Mouse (Mus musculus): Measurements from ENCODE around the gene Fabp1.

Fabp1 gene

DNA sequence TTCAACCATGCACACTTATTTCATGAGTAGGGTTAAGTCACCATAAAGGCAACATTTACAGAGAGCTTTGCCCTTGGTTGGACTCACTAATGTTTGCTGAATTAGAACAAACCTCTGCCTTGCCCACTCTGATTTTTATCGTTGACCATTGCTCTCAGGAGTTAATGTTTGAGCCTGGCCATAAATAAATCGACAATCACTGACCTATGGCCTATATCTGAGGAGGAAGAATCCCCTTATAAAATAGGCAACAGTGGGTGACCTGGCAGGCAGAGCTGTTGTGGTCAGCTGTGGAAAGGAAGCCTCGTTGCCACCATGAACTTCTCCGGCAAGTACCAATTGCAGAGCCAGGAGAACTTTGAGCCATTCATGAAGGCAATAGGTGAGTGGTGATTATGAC is at the start of gene Fabp1:
Fabp1 (plus strand) TSS at position 216 of the 400 bp plus-strand sequence.
- DNase-seq (ENCODE audit: low read depth, low spot score) = no peak

DNA sequence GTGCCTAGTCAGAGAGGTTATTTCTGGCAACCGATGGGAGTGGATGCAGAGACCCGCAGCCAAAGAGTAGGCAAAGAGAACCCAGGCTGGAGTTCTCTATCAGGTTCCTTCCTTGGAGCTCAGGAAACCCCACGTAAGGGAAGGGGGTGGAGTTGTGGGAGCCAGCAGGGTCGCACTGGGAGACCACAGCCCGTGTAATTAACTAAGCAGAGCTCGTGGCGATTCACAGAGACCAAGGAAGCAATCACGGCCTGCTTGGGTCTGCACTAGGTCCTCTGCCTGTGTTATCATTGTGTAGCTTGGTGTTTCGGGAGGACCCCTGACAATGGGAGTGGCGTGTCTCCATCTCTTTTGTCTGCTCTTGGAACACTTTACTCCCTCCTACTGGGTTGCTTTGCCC is 48.5 kb upstream of the Fabp1 start:
- no peak for DNase-seq (ENCODE audit: low read depth, low spot score)

DNA sequence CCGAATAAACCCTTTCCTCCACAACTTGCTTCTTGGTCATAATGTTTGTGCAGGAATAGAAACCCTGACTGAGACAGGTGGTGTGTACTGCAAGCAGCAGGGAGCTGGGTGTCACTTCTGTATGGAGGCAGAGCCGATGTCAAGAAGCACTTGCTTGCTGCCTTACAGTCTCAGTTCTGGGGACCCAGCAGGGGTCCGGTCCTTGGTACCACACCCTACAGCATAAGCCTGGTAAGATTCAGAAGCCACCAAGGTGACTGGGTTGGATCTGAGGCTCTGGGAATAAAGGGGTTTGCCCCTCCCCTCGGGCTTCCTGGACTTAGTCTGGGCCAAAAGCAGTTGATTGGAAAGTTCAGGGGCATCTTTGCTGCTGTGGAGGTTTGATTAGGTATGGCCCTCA is 46.1 kb upstream of the Fabp1 start:
- DNase-seq (ENCODE audit: low read depth, low spot score) = no peak

DNA sequence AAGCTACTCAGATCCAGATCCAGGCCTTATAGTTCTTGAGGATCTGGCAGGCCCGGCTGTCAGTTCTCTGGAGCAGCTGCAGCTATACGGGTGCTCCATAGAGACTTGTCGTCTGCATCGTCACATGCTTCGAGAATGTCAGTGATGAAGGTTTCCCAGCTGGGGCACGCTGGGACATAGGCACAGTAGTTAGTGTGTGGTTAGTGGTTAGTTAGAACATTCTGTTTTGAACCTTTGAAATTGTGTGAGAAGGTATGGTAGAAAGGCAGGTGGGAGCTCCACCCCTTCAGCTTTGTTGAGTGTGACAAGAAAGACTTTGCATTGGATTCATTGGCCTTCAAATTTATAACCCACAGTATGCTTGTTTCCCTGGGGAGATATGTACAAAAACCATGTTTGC is 44.8 kb upstream of the Fabp1 start:
- DNase-seq (ENCODE audit: low read depth, low spot score) = no peak

DNA sequence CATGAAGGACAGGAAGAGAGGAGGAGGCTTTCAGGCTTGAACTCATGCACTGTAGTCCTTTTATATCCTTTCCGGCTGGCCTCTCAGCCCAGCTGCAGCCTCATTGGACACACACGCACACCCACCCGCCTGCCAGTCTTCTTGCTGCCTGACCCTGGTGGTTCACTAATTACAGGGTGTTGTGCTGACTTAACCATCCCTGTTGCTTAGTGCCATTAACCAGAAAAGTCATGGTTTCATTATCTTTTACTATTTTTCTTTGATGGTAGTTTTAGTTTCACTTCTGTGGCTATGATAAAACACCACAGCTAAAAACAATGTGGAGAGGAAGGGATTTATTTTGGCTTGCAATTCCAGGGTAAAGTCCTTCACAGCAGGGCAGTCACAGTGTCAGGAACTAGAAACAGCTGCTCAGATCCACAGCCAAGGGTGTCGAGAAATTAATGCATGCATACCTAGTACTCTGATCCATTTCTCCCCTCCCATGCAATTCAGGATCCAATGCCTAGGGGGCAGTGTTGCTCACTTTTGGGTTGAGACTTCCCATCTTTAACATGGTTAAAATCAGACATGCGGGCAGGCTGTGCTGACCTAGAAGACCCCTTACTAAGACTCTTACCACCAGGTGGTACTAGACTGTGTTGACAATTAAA is 42.8 kb upstream of the Fabp1 start:
- DNase-seq (ENCODE audit: low read depth, low spot score) = peak; percentile 48

DNA sequence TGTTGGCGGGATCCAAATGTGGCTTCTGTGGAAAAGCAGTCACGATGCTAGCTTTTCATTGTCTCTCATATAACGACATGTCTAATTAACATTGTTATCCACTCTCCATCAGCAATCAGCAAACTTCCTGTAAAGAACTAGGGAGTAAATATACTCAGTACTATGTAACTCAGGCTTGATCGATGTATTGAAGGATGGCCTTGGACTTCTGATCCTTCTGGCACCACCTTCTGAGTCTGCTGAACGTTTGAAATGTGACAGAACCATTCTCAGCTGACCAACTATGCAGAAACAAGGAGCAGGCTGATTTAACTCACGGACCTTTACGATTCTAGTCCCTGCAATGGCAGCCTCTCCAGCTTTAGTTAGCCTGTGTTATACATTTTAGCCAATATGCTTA is 38.3 kb upstream of the Fabp1 start:
- no peak for DNase-seq (ENCODE audit: low read depth, low spot score)

DNA sequence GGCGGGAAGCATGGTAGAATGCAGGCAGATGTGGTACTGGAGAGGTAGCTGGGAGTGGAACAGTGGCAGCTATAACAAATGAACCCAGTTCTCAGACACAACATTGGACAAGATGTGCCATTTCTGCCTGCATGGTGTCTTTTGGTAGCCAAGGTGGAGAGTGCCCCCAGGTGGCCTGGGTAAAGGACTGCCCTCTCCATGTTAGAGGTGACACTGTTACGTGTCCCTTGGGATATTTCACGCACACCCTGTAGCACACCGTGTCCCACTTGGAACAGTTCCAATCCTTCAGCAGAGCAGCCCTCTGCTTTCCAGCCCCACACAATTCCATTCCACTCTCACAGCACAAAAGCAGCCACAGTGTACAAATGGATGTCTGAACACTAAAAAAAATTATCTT is 37.4 kb upstream of the Fabp1 start:
- DNase-seq (ENCODE audit: low read depth, low spot score) = no peak

DNA sequence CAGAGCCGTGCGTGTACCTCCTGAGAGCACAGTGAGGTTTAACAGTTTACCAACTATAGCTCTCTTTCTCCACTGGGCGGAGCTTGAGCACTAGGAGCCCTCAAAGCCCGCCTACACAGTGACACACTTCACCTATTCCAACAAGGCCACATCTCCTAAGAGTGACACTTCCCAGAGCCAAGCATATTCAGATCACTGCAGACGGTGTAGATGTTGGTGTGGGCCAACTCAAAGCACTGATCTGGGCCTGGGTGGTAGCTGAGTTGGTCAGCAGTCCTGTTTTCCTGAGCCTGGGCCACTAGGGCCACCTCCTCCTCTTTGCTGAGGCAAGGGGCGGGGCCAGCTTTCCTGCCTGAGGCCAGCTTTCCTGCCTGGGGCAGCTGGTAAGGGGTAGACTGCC is 35.2 kb upstream of the Fabp1 start:
- DNase-seq (ENCODE audit: low read depth, low spot score) = no peak

DNA sequence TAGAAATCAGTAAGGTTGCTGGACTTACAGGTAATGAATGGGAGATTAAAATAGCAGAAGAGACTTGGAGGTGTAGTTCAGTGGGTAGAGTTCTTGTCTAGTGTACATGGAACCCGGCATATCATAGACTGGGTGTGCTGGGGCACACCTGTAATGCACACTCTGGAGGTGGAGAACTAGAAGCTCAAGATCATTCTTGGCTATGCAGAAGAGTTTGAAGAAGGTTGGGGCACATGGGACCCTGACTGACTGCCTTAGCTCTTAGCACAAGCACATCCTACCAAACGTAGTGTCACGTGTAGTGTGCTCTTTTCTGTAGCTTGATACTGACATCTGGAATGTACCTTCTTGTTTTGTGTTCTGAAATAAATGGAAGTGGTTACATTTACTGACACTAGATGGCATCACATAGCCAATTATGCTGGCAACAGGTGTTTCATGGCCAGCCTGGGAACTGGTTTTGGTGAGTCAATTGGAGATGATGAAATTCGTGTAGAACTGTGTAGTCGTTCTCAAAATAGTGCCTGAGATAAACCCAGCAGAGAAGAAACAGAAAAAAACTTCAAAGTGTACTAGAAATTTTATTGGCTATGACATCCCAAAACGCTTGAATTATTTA is 33.0 kb upstream of the Fabp1 start:
- peak; percentile 54 for DNase-seq (ENCODE audit: low read depth, low spot score)

DNA sequence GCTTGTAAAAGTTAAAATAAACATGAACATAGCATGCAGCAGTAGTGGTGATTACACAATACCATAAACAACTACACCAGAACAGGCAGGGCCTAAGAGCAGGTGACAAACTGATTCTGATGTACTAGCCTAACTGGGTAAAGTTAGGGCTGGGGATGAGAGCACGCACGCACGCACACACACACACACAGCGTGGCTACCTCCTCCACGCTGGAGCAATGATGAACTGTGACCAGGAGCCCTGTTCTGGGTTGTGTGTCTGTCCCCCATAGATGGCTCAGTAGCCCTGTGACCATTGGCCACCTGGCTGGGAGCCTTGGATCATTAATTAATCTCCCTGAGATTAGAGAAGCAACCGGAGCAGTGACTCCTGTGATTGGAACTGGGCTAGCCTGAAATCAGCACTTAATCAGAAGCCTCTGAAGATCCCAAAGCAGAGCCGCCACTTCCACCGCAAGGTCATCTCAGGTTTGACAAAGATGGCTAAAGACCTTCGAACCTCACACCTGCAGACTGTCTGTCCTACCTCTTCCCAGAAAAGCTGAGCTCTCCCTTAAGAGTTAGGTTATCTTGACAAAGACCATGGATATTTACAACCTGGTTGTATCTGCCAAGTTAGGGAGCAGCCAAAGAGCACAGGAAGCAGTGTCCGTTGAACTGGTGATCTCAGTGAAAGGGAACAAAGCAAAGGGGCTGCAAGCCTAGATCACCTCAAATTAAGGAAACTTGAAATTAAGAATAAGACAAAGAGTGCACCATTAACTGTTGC is 26.6 kb upstream of the Fabp1 start:
- DNase-seq (ENCODE audit: low read depth, low spot score) = no peak

DNA sequence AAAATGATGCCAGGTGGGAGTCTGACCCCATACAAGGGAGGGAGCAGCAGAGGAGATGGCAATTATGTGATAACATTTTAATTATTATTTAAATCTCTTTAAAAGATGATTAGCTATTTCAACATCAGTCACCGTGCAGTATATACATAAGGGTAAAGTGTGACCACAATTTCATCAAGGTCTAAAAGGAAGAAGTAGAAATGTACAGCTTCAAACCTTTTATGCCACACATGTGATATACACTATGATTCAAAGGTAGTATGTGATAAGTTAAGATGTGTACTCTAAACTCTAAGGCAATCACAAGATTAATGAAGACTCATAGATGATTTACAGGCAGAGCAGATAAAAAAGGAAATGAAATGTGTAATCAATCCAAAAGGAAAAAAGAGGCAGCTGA is 19.0 kb upstream of the Fabp1 start:
- DNase-seq (ENCODE audit: low read depth, low spot score) = no peak

DNA sequence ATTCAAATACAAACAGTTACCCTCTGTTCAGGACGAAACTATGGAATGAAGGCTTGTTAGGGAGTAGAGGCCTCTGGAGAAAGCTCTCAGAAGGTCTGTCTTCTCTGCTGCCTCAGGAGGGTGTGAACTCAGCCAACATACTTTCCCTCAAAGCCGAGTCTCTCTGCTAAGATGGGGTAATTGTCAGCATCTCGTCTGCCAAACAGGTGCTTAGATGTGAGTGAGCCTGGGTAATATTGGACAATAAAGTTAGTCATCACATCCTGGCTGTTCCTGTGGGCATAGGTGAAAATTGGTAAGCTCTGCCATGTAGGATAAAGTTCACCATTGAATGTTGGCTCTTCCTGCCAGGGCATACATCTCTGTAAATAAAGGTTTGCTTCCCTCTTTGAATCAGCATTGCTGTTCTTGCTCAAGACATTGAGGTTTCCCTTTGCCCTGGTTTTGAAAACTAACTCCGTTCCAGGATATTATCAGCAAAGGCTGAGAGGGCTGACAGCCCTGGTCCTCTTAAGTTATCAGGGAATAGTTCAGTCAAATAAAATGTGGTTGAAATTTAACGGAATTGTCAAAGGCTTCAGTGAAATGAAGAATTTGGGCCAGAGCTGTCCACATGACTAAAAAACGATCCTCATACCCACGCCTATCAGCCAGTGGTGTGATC is 14.6 kb upstream of the Fabp1 start:
- DNase-seq (ENCODE audit: low read depth, low spot score) = no peak

DNA sequence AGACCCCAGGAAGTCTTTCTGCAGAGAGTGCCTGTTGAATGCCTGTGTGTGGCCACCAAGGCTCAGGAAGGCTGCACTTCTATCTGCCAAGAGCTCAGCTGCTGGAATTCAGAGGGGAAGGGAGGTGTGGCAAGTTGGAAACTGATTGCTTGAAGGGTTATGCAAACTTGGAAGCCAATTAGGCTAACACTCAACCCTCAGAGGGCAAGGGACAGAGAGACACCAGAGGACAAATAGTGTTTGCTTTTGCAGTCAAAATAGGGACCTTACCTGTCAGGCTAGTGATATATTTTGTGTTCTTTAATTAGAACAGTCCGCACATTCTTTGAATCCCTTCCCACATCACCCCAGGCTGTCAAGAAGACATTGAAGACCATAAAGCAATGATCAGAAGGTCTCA is 10.0 kb upstream of the Fabp1 start:
- DNase-seq (ENCODE audit: low read depth, low spot score) = peak; percentile 11

DNA sequence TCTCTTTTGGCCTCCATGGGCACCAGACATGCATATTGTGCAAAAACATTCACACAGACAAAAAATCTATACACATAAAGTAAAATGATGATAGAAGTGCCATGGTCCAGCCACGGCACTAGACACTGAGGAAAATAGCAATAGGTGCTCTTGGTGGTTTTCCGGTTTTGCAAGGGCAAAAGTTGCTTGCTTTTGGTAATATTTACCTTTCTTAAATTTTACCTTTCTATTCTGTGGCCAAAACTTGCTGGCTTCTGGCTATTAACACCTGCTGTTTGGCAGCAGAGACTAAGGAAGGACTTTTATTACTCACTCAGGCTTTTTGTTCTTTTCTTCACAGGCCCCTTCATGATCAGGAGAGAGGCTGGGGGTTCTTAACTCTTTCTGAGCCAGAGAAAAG is 9.1 kb upstream of the Fabp1 start:
- no peak for DNase-seq (ENCODE audit: low read depth, low spot score)

DNA sequence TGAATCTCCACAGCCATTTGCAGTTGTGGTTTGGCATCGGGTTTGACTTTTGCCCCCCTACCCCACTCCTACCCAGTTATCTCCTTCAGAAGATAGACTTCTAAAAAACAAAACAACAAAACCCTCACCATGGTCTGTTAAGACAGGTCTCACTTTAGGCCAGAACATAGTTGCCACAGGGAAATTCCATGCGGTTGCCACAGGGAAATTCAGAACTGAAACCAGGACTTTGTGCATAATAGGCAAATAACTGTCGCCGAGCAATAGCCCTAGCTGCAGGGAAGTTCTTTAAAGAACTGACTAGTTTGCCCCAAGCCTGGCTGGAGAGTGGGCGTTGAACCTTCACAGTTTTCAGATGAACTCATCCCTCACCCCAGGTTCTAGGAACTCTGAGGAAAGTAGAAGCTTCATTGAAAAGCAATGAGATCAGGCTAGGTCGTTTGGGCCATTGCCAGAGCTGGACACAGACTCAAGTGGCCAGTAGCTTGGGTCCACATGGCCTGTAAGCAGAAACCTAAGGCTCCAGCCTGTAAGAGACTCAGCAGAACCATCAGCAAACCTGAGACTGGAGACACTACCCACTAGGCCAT is 6.4 kb upstream of the Fabp1 start:
- no peak for DNase-seq (ENCODE audit: low read depth, low spot score)

DNA sequence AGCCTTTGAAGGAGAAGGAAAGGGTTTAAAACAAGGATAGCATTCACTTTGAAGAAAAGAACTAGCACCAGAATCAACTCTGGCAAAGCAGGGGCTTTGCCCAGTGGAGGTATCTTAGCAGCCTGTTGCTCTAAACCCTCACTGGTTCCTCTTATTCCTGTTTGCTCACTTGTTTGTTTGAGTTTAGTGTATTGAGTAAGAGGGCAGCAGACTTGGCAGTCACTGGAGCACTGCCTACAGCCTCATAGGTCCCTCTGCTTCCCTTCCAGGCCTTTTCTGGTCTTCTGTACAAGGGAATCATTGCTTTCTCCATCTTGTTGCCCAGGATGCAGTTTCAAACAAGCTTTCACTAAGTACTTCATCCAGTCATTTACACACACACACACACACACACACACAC is 3.5 kb upstream of the Fabp1 start:
- no peak for DNase-seq (ENCODE audit: low read depth, low spot score)

DNA sequence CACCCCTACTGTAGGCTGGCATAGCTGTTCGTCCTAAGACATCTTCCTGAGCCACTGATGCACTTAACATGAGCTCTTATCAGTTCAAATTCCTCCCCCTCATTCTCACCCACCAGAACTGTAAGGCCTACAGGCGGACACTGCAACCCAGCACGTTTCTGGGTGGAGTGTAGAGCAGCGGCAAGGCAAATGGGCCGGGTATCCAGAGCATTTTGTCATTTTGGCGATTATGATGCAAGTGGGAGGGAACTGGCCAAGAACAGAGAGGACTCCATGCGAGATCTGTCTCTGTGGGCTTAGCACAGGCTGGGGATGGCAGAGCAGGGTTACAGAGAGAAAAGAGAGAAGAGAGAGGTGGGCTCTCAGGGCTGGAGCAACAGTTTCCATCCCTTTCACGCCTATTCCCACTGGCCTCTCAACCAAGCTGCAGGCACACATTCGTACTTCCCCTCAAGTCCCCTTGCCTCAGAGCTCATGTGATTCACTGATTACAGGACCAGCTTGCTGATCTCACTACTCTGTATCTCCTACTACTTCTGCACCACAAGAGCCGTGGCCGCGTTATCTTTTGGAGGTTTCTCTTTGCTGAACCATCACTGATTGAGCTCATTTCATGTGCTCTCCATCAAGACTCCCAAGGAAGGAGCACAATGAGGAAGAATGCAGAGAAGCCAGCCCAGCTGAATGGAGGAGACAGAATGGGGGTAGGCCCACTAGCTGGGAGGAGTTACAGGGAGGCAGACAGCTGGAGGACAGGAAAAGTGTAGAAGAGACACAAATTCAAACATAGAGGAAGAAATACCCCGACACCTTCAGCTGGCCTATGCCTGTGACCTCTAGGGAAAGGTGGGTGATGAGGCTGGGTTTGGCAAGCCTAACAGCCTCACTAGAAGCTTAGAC is 1.7 kb upstream of the Fabp1 start:
- no peak for DNase-seq (ENCODE audit: low read depth, low spot score)

DNA sequence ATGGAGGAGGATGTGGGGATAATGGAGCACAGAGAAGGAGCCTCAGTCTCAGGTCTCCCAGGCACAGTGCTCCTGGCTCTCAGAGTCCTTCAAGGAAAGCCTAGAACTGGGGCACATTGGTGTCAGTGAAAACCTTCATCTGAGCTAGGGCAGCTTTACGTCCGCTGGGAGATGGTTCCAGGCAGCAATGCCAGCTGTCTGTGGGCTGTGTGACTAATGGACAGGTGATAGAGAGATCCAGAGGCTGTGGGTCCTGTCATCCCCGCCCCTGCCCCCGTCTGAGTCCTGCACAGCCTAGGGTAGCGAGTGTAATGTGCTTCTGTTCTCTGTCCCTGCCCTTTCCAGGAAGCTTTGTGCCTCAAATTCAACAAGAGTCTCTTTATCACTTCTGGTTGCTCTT is 2.3 kb downstream of the Fabp1 start:
- no peak for DNase-seq (ENCODE audit: low read depth, low spot score)

DNA sequence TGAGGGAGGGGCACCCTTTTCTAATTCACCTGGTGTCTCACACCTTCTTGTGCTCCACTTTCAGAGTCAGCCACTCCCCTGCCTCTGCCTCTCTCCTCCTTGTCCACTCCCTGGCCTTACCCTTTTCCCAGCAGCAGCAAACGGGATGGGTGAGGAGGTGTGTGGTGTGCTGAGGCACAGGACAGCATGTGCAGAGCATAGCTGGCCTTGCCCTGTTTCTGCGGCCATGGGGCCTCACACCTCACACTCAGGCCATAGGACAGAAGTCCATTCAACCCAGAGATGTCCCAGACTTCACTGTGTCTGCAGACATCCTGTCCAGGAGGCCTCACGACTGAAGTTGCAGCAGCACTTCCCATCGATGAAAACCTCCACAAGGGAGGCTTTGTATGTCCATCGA is 4.0 kb downstream of the Fabp1 start:
- DNase-seq (ENCODE audit: low read depth, low spot score) = no peak

DNA sequence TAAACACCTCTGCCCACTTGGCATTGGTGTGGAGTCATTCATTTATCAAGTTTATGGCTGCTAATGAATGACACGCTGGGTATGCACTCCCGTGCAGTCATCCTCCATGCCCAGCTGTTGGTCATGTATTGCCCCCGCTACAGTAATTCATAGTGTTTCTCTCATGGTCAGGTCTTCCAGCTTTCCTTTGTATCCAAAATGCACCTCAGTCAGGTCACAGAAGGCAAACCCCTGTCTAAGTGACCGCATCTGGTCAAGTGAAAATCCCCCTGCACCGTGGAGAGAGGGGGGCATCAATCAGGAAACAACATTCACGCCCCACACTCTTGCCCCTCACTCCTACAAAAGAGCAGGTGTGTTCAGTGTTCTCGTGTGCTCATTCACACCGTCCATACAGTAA is 4.5 kb downstream of the Fabp1 start:
- no peak for DNase-seq (ENCODE audit: low read depth, low spot score)

DNA sequence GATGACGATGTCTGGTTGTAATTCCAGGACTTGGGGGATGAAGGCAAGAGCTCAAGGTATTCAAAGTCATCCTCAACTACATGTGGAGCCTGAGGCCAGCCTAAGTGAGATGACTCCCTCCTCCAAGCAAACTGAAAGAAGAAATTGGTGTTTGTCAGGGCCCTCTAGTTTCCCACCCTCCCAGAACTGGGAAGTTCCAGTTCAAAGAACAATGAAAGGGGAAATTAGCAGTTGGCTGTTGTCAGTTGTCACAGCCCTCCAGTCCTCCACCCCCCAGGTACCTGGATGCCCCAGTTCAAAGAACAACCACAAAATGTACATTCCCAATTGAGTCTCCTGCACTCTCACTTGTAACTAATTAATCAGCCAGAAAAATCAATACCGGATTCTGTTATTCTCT is 9.1 kb downstream of the Fabp1 start:
- DNase-seq (ENCODE audit: low read depth, low spot score) = no peak

All from forelimb bud, embryonic 11.5 days (tissue).